Mouse (Mus musculus) kidney, postnatal 0 days (tissue): ENCODE results near the gene Otor. TPM values are rescaled to one million over a fixed set of nuclear protein-coding genes. Genes with fewer than 3 reads are reported as not detected.

Source experiments
- ATAC-seq: fragments of 200-750 bp; cut with Nextera tagmentation; replicated peaks from 2 replicates; pipeline ENCODE4 v1.8.0; 2017; ENCODE audit warnings: low read depth, moderate number of reproducible peaks, moderate TSS enrichment, moderate library complexity; ENCODE audit not compliant: low FRiP score
- DNase-seq: peaks from one replicate; pipeline ENCODE4 v3.0.0-alpha.2; 2016; ENCODE audit warnings: low spot score
- H3K27ac ChIP-seq: fragments of 300-500 bp; sonication (generic); 2 replicates; pipeline ENCODE4 v1.5.1; 2014; ENCODE audit warnings: mild to moderate bottlenecking
- H3K27me3 ChIP-seq: fragments of 300-500 bp; sonication (generic); 2 replicates; pipeline ENCODE4 v1.6.1; 2014; ENCODE audit warnings: low read length, mixed read lengths; ENCODE audit not compliant: insufficient read depth
- H3K36me3 ChIP-seq: fragments of 300-500 bp; sonication (generic); 2 replicates; pipeline ENCODE4 v1.6.1; 2014; ENCODE audit warnings: low read length, mixed read lengths; ENCODE audit not compliant: insufficient read depth
- H3K4me1 ChIP-seq: fragments of 300-500 bp; sonication (generic); replicated peaks from 2 replicates; pipeline ENCODE4 v1.6.1; 2014; ENCODE audit warnings: antibody characterized with exemption, low read length, mixed read lengths; ENCODE audit not compliant: insufficient read depth
- H3K4me2 ChIP-seq: fragments of 300-500 bp; sonication (generic); 2 replicates; pipeline ENCODE4 v1.6.1; 2014; ENCODE audit warnings: mild to moderate bottlenecking, low read length, moderate library complexity, mixed read lengths
- H3K4me3 ChIP-seq: fragments of 300-500 bp; sonication (generic); replicated peaks from 2 replicates; pipeline ENCODE4 v1.5.1; 2014; ENCODE audit warnings: low read depth, low read length
- H3K9ac ChIP-seq: fragments of 300-500 bp; sonication (generic); 2 replicates; pipeline ENCODE4 v1.6.1; 2014; ENCODE audit warnings: low read depth, low read length
- H3K9me3 ChIP-seq: fragments of 300-500 bp; sonication (generic); replicated peaks from 2 replicates; pipeline ENCODE4 v1.6.1; 2016; ENCODE audit warnings: low read length, inconsistent platforms, mixed read lengths
- CTCF ChIP-seq: IDR thresholded peaks from 2 replicates; pipeline ENCODE4 v1.5.1; 2016; ENCODE audit warnings: antibody characterized with exemption, low read depth, mild to moderate bottlenecking, moderate library complexity
- WGBS: fragments of 180-500 bp; shearing (Covaris S2); extraction: QIAGEN DNeasy Blood & Tissue Kit; methylation state at CpG from one replicate; pipeline ENCODE4 v1.1.7; 2014; 5-methylcytosine and 5-hydroxymethylcytosine counted together
- polyA plus RNA-seq: library from polyadenylated mRNA; unstranded; fragments of >200 nt; fragmentation: Nextera tagmentation; extraction: Ambion mirVana; gene quantifications from 2 replicates; pipeline ENCODE4 v1.2.1, GENCODE M21; 2015

Otor gene
- polyA plus RNA-seq, result not detected in 2 replicates

- Histone ChIP-seq H3K4me3 (no peak within 1 kb of the TSS), H3K4me2 (no peak within 1 kb of the TSS), H3K9ac (no peak within 1 kb of the TSS), H3K4me1 (0 out of 2 replicates have a peak, but pooled peaks cover 3% of the 10 kb centered on the region), H3K36me3 (no peaks in the 10 kb centered on the region), H3K27me3 (no peaks in the 10 kb centered on the region), H3K27ac (no peak within 1 kb of the TSS), H3K9me3 (no peaks in the 10 kb centered on the region)
- WGBS, result 58% methylated on average over 8 of the region's 8 CpGs
- no peak for TF ChIP-seq CTCF
- no peak for DNase-seq
- ATAC-seq, result no peak
Measured at GRCm38 (mm10) chr2:143078198-143078851, at the start of gene Otor. Gene Otor (plus strand): TSS chr2:143078473.

GRCm38 (mm10) chr2:143031283-143031682 is 47.0 kb upstream of the Otor start:
- WGBS, result 92% methylated on average over 1 of the region's 1 CpGs
- Histone ChIP-seq H3K9ac (no peak overlapping the region), H3K27ac (no peak overlapping the region), H3K9me3 (no peaks in the 10 kb centered on the region), H3K36me3 (no peaks in the 10 kb centered on the region), H3K4me1 (no peaks in the 10 kb centered on the region; the same call in 1 of the 2 replicates), H3K27me3 (no peaks in the 10 kb centered on the region), H3K4me2 (no peak overlapping the region), H3K4me3 (no peak overlapping the region)
- no peak for TF ChIP-seq CTCF
- ATAC-seq (no peak), DNase-seq (no peak)

- no peak for TF ChIP-seq CTCF
- no peaks in the 10 kb centered on the region; the same call in 1 of the 2 replicates for H3K4me1 ChIP-seq
- H3K9me3 ChIP-seq, result no peaks in the 10 kb centered on the region
- ATAC-seq (no peak), DNase-seq (no peak)
- no peak overlapping the region for H3K27ac ChIP-seq
- H3K27me3 ChIP-seq, result no peaks in the 10 kb centered on the region
- H3K4me2 ChIP-seq, result no peak overlapping the region
- H3K36me3 ChIP-seq, result no peaks in the 10 kb centered on the region
- WGBS, result 57% methylated on average over 10 of the region's 10 CpGs
- no peak overlapping the region for H3K9ac ChIP-seq
- H3K4me3 ChIP-seq, result no peak overlapping the region
Measured at GRCm38 (mm10) chr2:143032378-143033255, 45.7 kb upstream of the Otor start.

- ATAC-seq (no peak), DNase-seq (peak; percentile 50)
- no peak overlapping the region for H3K27ac ChIP-seq
- peak overlapping the region; percentile 57 for H3K4me2 ChIP-seq
- H3K4me3 ChIP-seq, result peak overlapping the region; percentile 19
- no peaks in the 10 kb centered on the region for H3K9me3 ChIP-seq
- H3K27me3 ChIP-seq, result no peaks in the 10 kb centered on the region
- 34% methylated on average over 7 of the region's 7 CpGs for WGBS
- TF ChIP-seq CTCF, result no peak
- no peaks in the 10 kb centered on the region; the same call in 1 of the 2 replicates for H3K4me1 ChIP-seq
- no peak overlapping the region for H3K9ac ChIP-seq
- no peaks in the 10 kb centered on the region for H3K36me3 ChIP-seq
Measured at GRCm38 (mm10) chr2:143034350-143035085, 43.8 kb upstream of the Otor start.

- H3K27me3 ChIP-seq, result no peaks in the 10 kb centered on the region
- H3K4me2 ChIP-seq, result peak overlapping the region; percentile 57
- no peak overlapping the region for H3K27ac ChIP-seq
- peak overlapping the region; percentile 19 for H3K4me3 ChIP-seq
- DNase-seq, result peak; percentile 8
- 0 out of 2 replicates have a peak overlapping the region, but pooled peaks have one; percentile 9 for H3K9ac ChIP-seq
- no peak for TF ChIP-seq CTCF
- H3K4me1 ChIP-seq, result no peaks in the 10 kb centered on the region; the same call in 1 of the 2 replicates
- H3K36me3 ChIP-seq, result no peaks in the 10 kb centered on the region
- no peaks in the 10 kb centered on the region for H3K9me3 ChIP-seq
- WGBS, result 34% methylated on average over 10 of the region's 10 CpGs
- ATAC-seq, result no peak; the same call in 1 of the 2 replicates
Measured at GRCm38 (mm10) chr2:143035086-143035593, 43.1 kb upstream of the Otor start.

- no peak for TF ChIP-seq CTCF
- Histone ChIP-seq H3K4me3 (no peak overlapping the region), H3K36me3 (no peaks in the 10 kb centered on the region), H3K4me2 (no peak overlapping the region), H3K9ac (no peak overlapping the region), H3K4me1 (no peaks in the 10 kb centered on the region), H3K9me3 (no peaks in the 10 kb centered on the region), H3K27ac (no peak overlapping the region), H3K27me3 (no peaks in the 10 kb centered on the region)
- WGBS, result 84% methylated on average over 1 of the region's 1 CpGs
- DNase-seq, result no peak
- ATAC-seq, result no peak
Measured at GRCm38 (mm10) chr2:143041596-143041995, 36.7 kb upstream of the Otor start.
